Mouse (Mus musculus) brain, embryonic 18.5 days (tissue): ENCODE measurements around the gene Wrap53.
"Not testable (repeated sequence)": the region's sequence is repeated elsewhere in the genome, so short reads cannot be mapped to it uniquely, and the experiment has no call there.

ENCODE experiments used
- DNase-seq: peaks from one replicate; pipeline ENCODE4 v3.0.0-alpha.2; 2012; ENCODE audit warnings: low read depth, low spot score

The Wrap53 gene

GRCm38 (mm10) chr11:69580091-69580514 lies at the start of gene Wrap53, which contains the start of gene Trp53:
TSS of gene Wrap53 (minus strand) at chr11:69580255.
TSS of gene Trp53 (plus strand) at chr11:69580359.
- DNase-seq: peak; percentile 90

GRCm38 (mm10) chr11:69629802-69630201 lies 49.7 kb upstream of the Wrap53 start:
- no peak for DNase-seq

GRCm38 (mm10) chr11:69628286-69628685 lies 48.2 kb upstream of the Wrap53 start:
- no peak for DNase-seq

- DNase-seq: not testable (repeated sequence)
These were observed 44.3 kb upstream of the Wrap53 start for GRCm38 (mm10) chr11:69624339-69624738.

GRCm38 (mm10) chr11:69623006-69623405 lies 43.0 kb upstream of the Wrap53 start:
- no peak for DNase-seq

GRCm38 (mm10) chr11:69622406-69622805 lies 42.4 kb upstream of the Wrap53 start:
- DNase-seq: no peak

GRCm38 (mm10) chr11:69621571-69622268 lies 41.7 kb upstream of the Wrap53 start, which contains the start of gene Sat2:
TSS of gene Sat2 (plus strand) at chr11:69622024.
- no peak for DNase-seq

GRCm38 (mm10) chr11:69620394-69621081 lies 40.5 kb upstream of the Wrap53 start:
- no peak for DNase-seq

- DNase-seq: no peak
These were observed 37.8 kb upstream of the Wrap53 start, which contains the start of gene Shbg for GRCm38 (mm10) chr11:69617805-69618204. TSS of gene Shbg (minus strand) at chr11:69617905.

- no peak for DNase-seq
These were observed 36.7 kb upstream of the Wrap53 start for GRCm38 (mm10) chr11:69616781-69617180.

- DNase-seq: not testable (repeated sequence)
These were observed 34.2 kb upstream of the Wrap53 start for GRCm38 (mm10) chr11:69614257-69614588.

GRCm38 (mm10) chr11:69613553-69614256 lies 33.6 kb upstream of the Wrap53 start:
- no peak for DNase-seq

GRCm38 (mm10) chr11:69610899-69611298 lies 30.8 kb upstream of the Wrap53 start:
- no peak for DNase-seq

- DNase-seq: no peak
These were observed 29.4 kb upstream of the Wrap53 start for GRCm38 (mm10) chr11:69609416-69609815.

GRCm38 (mm10) chr11:69608525-69608924 lies 28.5 kb upstream of the Wrap53 start:
- DNase-seq: no peak

- DNase-seq: no peak
These were observed 26.8 kb upstream of the Wrap53 start for GRCm38 (mm10) chr11:69606832-69607231.

GRCm38 (mm10) chr11:69606491-69606795 lies 26.4 kb upstream of the Wrap53 start:
- DNase-seq: no peak

GRCm38 (mm10) chr11:69605726-69606490 lies 25.9 kb upstream of the Wrap53 start, which contains the start of gene Atp1b2:
TSS of gene Atp1b2 (minus strand) at chr11:69605942.
- peak; percentile 86 for DNase-seq

- DNase-seq: no peak
These were observed 25.0 kb upstream of the Wrap53 start for GRCm38 (mm10) chr11:69604795-69605664.

GRCm38 (mm10) chr11:69604347-69604746 lies 24.3 kb upstream of the Wrap53 start:
- DNase-seq: no peak

GRCm38 (mm10) chr11:69603516-69603915 lies 23.5 kb upstream of the Wrap53 start:
- DNase-seq: no peak
